Mouse (Mus musculus): ENCODE measurements around the gene Add3.

Add3 gene

GRCm38 (mm10) chr19:53233586-53233985, 93.3 kb downstream of the Add3 start:
- DNase-seq (ENCODE audit: low spot score in 2 of 2) = no peak

DNA sequence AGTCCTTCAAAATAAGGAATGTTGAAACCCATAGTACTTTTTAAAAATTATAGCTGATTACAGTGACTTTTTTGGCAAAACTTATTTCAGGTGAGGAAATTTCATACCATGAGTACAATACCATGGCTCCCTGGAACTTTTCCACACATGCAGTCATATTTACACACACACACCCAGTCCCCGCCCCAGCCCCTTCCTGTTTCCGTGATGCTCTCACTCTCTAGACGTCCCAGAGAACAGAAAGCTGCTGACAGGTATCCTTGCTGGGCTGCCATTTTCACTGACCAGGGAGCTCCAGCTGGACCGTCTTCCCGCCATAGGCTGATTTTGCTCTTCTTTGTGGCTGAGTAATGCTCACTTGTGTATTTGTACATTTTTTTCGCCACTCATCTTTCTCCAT, 101.6 kb downstream of the Add3 start:
- DNase-seq (ENCODE audit: low spot score in 2 of 2) = no peak

DNA sequence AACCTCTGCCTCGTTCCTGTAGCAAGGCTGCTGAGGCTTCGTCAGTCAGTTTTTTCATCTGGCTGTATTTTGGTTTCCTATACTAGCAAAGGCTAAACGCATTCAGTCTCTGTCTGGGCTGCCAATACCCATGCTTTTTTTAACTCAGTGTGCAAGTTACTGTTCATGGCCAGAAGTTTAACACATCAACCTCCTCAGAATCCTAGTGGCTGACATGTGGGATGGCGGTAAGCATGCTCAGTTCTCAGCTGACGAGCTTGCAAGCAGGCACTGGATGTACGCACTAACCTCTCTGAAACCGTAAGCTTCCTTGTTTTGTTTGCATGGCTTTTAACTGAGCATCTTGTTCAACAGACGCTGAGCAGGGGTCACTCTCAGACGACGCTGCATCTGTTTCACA, 103.7 kb downstream of the Add3 start:
- no peak for DNase-seq (ENCODE audit: low spot score in 2 of 2)

GRCm38 (mm10) chr19:53247558-53247957, 107.3 kb downstream of the Add3 start:
- DNase-seq (ENCODE audit: low spot score in 2 of 2) = no peak

GRCm38 (mm10) chr19:53248023-53248494, 107.8 kb downstream of the Add3 start:
- DNase-seq (ENCODE audit: low spot score in 2 of 2) = peak in 1 of 2 experiments; percentile 60

DNA sequence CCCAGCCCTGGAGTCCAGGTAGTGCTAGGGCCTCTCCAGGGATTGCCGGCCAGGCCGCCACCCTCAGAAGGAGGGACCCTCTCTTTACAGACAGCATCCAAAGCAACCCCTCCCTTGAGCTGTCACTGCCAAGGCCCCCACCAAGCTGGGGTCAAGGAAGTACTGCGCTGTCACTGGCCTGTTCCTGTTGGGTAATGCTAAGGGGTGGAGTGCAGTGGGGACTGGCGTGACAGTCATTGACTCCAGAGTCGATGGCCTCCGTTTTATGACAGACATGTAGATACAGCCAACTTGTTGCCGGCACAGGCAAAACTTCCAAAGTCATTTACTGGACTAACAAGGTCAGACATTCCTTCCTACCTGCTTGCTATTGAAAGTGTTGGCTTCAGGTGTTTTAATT, 110.8 kb downstream of the Add3 start:
- no peak for DNase-seq (ENCODE audit: low spot score in 2 of 2)

GRCm38 (mm10) chr19:53251656-53252055, 111.4 kb downstream of the Add3 start:
- DNase-seq (ENCODE audit: low spot score in 2 of 2) = no peak

DNA sequence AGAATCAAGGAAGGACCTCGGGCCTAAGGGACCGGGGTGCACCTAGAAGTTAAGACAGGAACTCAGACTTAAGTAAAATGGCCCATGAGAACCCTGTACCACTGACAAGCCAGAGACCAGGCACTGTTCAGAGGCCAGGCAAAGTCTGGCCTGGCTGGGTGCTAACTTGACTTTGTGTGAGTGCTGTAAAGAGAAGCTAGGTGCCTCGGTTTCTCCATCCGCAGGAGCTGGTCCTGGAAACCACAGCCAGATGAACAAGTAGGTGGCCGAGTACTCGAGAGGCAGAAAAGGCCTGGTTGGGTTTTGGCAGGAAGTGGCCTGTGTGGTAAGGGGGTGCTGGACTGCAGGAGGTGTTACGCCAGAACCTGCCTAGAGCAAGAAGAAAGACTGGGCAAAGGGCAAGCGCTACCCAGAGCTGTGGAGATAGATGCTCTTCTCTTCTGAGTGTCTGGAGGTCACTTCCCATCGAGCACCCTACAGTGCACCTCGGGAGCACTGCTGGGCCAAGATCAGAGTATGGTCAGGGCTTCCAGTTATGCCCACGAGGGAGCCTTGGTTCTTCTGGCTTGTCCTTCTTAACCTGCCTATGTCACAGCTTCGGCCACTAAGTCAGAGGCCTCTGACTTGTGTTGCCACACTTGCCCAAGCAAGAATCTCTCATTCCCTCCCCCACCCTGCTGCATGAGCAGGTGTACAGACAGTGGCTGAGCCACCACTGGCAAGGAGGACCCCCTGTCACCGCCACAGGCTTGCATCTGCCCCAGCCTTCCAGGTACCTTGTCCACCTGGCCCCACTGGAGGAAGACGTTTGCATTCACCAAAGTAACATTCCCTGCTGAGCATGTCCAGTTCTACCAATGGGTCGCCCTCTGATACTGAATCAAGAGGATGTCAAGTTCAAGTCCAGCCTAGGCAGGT, 112.1 kb downstream of the Add3 start:
- DNase-seq (ENCODE audit: low spot score in 2 of 2) = no peak

DNA sequence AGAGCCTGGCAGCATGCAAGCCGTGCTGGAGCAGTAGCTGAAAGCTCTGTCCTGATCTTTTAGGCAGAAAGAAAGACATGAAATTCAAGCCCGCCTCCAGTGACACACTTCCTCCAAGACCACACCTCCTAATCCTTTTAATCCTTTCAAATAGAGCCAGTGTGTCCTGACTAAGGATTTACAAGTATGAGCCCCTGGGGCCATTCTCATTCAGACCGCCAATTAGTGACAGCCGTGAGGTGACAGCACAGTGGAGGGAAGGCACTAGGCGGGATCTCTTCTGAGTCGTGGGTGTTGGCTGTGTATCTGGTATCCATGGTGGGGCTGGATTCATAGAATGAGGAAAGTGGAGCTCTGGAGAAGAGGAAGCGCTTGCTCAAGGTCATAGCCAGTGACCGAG, 116.1 kb downstream of the Add3 start:
- DNase-seq (ENCODE audit: low spot score in 2 of 2) = no peak

DNA sequence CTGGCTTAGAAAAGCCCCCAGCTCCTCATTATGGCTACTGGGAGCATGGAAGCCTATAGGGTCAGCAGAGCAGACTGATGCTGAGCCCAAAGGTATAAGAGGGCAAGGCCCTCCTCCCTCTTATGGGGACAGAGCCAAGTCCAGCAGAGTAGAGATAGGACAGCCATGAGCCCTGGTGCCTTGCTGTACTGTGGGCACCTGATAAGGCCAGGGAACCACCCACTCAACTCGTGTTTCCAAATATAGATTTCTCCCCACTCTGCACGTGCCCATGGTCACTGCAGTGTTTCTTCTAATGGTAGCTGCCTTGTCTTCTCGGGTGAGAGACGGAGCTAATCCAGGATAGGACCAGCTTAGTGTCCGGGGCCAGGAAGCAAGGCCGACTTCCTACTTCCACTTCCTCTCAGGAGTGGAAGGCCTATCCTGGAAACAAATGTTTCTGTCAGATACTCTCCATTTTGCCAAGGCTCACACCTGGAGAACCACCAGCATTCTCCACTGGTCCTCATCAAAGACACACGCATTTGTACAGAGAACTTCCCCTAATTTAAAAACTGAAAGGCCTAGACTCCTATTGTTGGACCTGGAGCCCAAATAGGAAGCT, 116.8 kb downstream of the Add3 start:
- DNase-seq (ENCODE audit: low spot score in 2 of 2) = no peak

DNA sequence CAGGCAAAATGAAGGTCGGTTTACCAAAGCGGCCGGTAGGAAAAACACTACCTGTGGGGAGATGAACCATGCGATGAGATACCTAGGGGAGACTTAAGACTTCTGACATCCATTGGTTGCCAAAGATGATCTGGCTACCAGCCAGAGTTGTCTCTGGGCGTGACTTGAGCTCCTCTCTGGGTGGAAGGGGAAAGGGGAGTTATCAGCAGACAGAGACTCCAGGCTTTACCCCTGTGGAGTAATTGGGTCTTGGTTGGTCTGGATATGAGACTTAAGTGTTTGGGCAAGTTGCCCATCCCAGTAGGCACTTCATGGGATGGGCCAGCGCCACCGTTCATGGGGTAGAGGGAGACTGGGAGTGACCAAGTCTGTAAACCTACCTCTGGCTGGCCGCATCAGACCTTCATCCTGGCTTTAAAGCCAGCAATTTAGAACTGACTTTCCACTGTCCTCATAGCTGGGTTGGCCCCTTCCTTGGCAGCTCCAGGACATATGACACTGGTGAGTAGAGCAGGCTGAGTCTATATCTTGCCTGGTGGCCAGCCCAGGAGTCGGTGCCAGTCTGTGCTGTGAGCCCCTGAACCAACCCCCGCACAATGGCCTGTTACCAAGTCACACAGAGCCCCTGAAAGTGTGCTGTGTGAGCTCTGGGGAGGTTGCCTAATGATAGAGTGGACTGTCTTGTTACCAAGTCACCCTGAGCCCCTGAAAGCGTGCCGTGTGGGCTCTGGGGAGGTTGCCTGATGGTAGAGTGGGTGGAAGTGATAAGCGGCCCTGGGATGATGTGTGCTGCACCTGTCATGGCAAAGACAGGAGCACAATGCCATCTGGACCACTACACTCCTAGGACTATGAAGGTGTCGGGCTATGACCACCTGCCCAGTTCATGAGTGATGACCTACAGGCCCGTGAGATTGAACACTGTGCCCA, 117.7 kb downstream of the Add3 start:
- no peak for DNase-seq (ENCODE audit: low spot score in 2 of 2)

DNA sequence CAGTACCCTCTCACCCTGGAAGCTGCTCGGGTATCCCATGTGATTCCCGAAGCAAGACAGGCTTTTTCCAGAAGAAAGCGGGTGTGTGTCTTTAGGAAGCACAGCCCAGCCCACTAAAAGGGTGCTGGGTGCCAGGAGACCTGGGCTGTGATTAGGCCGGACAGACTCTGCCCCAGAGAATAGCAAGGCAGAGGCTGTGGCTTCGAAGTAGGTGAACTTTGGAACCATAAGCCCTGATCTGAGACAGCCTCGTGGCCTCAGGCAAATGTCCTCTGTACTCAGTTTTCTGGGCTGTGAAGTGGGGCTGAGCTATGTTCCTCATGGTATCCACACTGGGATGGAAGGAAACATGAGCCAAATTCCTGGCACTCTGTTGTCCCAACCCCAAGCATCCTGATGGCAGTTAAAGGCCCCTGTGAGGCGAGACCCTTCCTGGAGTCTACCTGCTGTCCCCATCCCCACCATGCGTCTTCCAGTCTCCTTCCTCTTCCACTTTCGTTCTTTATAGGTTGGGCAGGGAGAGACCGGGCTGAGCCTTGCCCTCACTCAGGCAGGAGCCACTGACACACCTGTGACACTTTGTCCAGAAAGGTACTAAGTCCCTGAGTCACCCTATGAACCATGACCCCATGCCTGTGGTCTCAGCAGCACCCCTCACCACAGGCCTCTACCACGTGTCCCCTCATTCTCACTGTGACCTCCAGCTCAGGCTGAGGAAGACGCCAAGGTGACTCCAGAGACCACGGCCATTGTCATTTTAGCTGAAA, 118.7 kb downstream of the Add3 start:
- DNase-seq (ENCODE audit: low spot score in 2 of 2) = no peak

DNA sequence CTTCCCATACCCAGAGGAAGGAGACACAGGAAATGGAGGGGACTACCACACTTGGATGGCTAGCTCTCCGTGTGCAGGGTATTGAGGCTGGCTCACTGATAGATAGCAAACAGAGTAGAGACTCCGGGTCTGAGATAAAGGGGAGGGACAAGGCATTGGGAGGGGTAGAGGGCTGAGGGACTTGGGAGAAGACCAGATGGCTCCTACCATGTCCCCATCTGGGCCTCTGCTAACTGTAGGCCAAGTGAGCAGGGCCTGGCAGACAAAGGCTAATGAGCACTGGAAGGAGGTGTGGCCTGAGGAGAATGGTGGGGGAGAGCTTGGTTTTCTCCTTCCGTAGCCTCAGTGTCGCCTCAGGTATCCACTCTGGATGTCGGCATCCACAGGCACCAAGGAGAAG, 119.3 kb downstream of the Add3 start:
- DNase-seq (ENCODE audit: low spot score in 2 of 2) = no peak

DNA sequence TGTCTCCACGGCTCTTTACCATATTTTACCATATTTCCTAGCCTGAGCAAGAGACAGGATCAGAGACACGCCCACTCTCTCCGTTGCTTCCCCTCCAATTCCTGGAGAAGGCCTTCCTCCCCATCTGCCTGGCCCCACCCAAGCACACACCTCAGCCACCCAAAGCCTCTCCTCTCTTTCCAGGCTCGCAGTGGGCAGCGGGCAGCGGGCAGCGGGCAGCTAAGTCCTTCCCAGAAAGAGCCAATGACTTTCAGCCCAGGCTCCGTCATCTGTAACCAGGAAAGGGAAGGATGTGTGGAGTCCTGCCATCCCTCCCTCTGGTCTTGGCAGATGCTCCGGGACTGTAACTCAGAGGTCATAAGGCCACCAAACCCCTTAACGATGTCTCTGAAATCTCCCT, 120.0 kb downstream of the Add3 start:
- no peak for DNase-seq (ENCODE audit: low spot score in 2 of 2)

DNA sequence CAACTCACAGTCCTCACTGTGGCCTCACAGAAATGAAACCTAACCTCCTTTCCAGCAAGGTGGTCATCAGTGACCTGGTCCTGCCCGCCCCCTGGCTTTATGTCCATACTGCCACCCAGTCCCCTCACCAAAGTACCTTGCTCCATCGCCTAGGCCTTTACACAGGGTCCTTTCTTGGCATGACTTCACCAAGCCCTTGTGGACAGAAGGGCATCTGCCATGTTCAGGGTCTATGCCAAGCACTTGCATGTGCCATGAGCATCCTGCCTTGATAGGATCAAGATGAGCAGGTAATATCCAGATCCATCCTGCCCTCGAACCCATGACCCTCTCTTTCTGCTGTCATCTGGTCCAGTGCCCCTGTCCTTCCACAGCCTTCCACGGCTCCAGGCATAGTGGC, 120.6 kb downstream of the Add3 start:
- DNase-seq (ENCODE audit: low spot score in 2 of 2) = no peak

DNA sequence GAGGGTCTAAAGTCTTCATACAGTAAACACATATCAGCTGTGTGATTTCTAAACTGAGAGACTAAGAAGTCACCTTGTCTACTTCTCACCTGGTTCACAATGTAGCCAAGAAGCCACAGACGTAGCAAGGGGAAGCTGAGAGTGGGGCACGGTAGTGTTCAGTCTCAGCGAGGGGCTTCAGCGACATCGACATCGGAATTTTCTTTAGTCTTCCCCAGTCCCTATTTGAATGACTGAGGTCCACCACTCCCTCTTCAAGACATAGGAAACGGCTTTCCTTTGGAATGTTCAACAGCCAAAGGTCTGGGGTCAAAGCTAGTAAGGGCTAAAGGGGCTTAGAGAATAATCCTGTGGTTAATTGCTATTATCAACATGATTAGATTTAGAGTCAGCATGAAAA, 121.8 kb downstream of the Add3 start:
- DNase-seq (ENCODE audit: low spot score in 2 of 2) = no peak

DNA sequence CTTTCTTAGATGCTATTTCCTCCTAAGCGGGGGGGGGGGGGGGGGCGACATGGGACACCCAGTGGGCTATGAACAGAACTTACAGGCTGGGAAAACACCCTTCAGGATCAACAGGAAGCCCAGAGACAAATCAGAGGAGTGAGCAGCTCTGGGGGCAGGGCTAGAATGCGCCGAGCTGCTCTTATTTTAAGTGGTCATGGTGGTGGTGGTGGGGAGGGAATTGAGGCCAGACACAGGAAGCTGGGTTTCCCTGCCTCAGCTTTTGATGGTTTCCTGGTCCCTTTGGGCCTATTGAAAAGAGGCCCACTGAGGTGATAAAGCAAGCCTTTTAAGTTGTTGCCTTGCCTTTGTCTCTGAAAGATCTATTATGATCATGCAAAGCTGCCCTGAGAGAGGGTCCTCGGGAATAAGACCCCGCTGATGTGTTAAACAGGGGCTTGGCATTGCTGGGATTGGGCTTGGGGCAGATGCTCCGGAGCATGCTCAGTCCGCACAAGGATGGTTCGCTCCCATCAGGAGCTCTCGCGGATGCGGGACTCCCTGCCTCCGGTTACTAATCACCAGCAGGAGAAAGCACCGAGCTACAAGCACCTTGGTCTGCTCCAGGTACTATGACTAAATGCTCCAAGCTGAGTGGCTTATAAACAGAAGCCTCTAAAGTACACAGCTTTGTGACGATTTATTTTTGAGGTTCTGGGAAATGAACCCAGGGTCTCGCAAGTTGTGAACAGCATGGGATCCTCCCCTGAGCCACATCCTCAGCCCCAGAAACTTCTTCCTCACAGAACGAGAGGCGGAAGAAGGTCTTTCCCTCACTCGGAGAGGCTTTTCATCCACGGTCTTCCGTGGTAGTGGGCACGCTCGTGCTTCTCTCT, 123.9 kb downstream of the Add3 start:
- no peak for DNase-seq (ENCODE audit: low spot score in 2 of 2)

DNA sequence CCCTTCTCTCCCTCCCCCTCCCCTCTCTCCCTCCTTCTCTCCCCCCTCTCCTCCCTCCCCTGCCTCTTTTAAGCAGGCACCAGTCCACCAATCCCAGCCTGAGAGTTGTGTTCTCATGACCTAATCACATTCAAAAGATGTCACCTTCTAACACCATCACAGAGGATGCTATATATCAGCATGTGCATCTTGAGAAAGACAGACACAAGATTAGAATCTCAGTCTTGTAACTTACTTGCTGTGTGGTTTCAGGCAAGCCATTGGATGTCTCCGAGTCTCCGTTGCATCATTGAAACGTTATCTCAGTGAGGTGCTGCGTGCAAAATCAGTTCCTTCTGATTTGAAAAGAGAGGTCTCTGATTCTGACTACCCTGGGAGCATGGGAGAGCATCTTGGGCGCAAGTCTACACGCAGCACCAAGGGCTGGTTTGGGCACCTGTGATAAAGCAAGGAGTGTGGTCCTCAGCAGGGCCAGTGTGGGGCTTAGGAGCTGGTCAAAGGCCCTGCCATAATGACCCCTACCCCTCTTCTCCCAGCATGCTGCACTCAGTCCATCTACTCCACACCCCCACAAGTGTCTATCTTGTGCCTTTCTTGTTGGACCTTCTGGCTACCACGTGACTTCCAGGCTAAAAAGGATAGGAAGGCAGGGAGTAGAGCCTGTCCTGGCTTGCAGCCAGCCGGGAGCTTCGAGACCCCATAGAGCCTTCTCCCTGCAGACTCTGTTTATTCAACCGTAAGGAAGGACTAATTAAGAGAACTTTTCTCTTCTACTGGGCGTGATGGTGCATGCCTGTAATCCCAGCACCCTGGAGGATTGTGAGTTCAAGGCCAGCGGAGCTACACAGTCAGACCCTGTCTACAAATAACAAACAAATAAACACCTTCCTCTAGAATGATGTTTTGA, 124.8 kb downstream of the Add3 start:
- DNase-seq (ENCODE audit: low spot score in 2 of 2) = no peak

DNA sequence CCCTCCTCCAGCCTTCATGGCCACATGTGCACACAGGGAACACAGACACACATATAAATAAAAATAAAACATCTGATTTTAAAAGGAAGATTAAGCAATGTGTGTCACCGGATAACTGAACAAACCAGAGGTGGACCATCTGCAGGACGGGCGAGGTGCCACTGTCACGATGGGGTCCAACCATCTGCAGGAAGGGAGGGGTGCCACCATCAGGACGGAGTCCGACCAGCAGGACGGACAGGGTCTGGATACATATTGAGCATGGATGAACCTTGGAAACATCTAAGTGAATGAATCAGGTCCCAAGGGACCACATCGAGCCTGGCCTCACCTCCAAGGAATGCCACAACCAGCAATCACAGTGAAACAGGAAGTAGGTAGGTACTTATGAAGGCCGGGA, 127.1 kb downstream of the Add3 start:
- no peak for DNase-seq (ENCODE audit: low spot score in 2 of 2)
